Mouse (Mus musculus) olfactory bulb, adult 2 months (tissue): ENCODE measurements at regions not wholly inside any gene's neighbourhood (a gene's known extent, or its start where the extent isn't known, plus 50 kb on each side); places are given as distances from the start of the nearest gene placed in this dataset.

Source experiments
- CTCF ChIP-seq: fragments of 200-500 bp; IDR thresholded peaks from 2 replicates; pipeline ENCODE4 v1.5.1; 2012; ENCODE audit warnings: low read depth, mild to moderate bottlenecking, low read length, moderate library complexity; ENCODE audit not compliant: insufficient read depth
- POLR2A ChIP-seq: fragments of 200-500 bp; IDR thresholded peaks from 2 replicates; pipeline ENCODE4 v1.6.1; 2012; ENCODE audit warnings: mild to moderate bottlenecking, low read depth, low read length, moderate library complexity; ENCODE audit not compliant: insufficient read depth

- no peak for TF ChIP-seq POLR2A
- TF ChIP-seq CTCF = no peak
Observed at GRCm38 (mm10) chr15:62209881-62210481, 1287.2 kb upstream of the A1bg start.
